Mouse (Mus musculus): ENCODE data around the gene Ccdc106. TPM values are rescaled to one million over a fixed set of nuclear protein-coding genes. Genes with fewer than 3 reads are reported as not detected.
"Not testable (repeated sequence)": the region's sequence is repeated elsewhere in the genome, so short reads cannot be mapped to it uniquely, and the experiment has no call there.

The Ccdc106 gene
- polyA plus RNA-seq, 1 experiment from 2014 or later, result 25.5 TPM

GRCm38 (mm10) chr7:4993999-4994788, 26.2 kb upstream of the Ccdc106 start:
- ATAC-seq (ENCODE audit: low FRiP score, low TSS enrichment), result no peak
- Histone ChIP-seq H3K4me2 (replicated peaks; ENCODE audit: low read depth, low read length) (peak overlapping the region; percentile 65; the same call in 1 of the 2 replicates), H3K36me3 (ENCODE audit: control insufficient read depth, insufficient read depth, low read length) (peaks cover 19% of the 10 kb centered on the region), H3K27me3 (ENCODE audit: control insufficient read depth, insufficient read depth, low read length) (peaks cover 8% of the 10 kb centered on the region; the same call in 1 of the 2 replicates), H3K27ac (ENCODE audit: low read depth, low read length) (no peak overlapping the region), H3K9ac (ENCODE audit: low read depth, low read length) (peak overlapping the region; percentile 18; the same call in 1 of the 2 replicates), H3K4me3 (ENCODE audit: low read length) (peak overlapping the region; percentile 9), H3K9me3 (ENCODE audit: control insufficient read depth, low read length) (peaks cover 17% of the 10 kb centered on the region), H3K4me1 (ENCODE audit: control insufficient read depth, insufficient read depth, low read length) (peaks cover 13% of the 10 kb centered on the region; the same call in 1 of the 2 replicates)
- WGBS, result 52% methylated on average over 59 of the region's 59 CpGs

- no peak for ATAC-seq (ENCODE audit: low FRiP score, low TSS enrichment)
These were observed 24.9 kb upstream of the Ccdc106 start for GRCm38 (mm10) chr7:4995268-4996002.

GRCm38 (mm10) chr7:4996003-4996895, 24.1 kb upstream of the Ccdc106 start, which contains the start of gene Zfp579:
Zfp579 (minus strand) TSS chr7:4996158.
- peak within 1 kb of the TSS; percentile 65 for H3K4me2 ChIP-seq (replicated peaks; ENCODE audit: low read depth, low read length)
- H3K4me1 ChIP-seq (ENCODE audit: control insufficient read depth, insufficient read depth, low read length), result peaks cover 13% of the 10 kb centered on the region; the same call in 1 of the 2 replicates
- H3K27me3 ChIP-seq (ENCODE audit: control insufficient read depth, insufficient read depth, low read length), result peaks cover 8% of the 10 kb centered on the region; the same call in 1 of the 2 replicates
- peak within 1 kb of the TSS; percentile 87 for H3K9ac ChIP-seq (ENCODE audit: low read depth, low read length)
- H3K36me3 ChIP-seq (ENCODE audit: control insufficient read depth, insufficient read depth, low read length), result peaks cover 19% of the 10 kb centered on the region
- ATAC-seq (ENCODE audit: low FRiP score, low TSS enrichment), result peak; percentile 86
- 6% methylated on average over 18 of the region's 26 CpGs for WGBS
- H3K27ac ChIP-seq (ENCODE audit: low read depth, low read length), result peak within 1 kb of the TSS; percentile 52; the same call in 1 of the 2 replicates
- H3K9me3 ChIP-seq (ENCODE audit: control insufficient read depth, low read length), result peaks cover 17% of the 10 kb centered on the region
- H3K4me3 ChIP-seq (ENCODE audit: low read length), result peak within 1 kb of the TSS; percentile 76

More at GRCm38 (mm10) chr7:4995268-4996002, 24.9 kb upstream of the Ccdc106 start:
- H3K36me3 ChIP-seq (ENCODE audit: control insufficient read depth, insufficient read depth, low read length), result peaks cover 19% of the 10 kb centered on the region
- no peak overlapping the region for H3K27ac ChIP-seq (ENCODE audit: low read depth, low read length)
- H3K9me3 ChIP-seq (ENCODE audit: control insufficient read depth, low read length), result peaks cover 17% of the 10 kb centered on the region
- peaks cover 8% of the 10 kb centered on the region; the same call in 1 of the 2 replicates for H3K27me3 ChIP-seq (ENCODE audit: control insufficient read depth, insufficient read depth, low read length)
- H3K4me2 ChIP-seq (replicated peaks; ENCODE audit: low read depth, low read length), result peak overlapping the region; percentile 65
- WGBS, result 6% methylated on average over 19 of the region's 19 CpGs
- H3K9ac ChIP-seq (ENCODE audit: low read depth, low read length), result peak overlapping the region; percentile 87
- peak overlapping the region; percentile 76 for H3K4me3 ChIP-seq (ENCODE audit: low read length)
- H3K4me1 ChIP-seq (ENCODE audit: control insufficient read depth, insufficient read depth, low read length), result peaks cover 13% of the 10 kb centered on the region; the same call in 1 of the 2 replicates

- peaks cover 19% of the 10 kb centered on the region for H3K36me3 ChIP-seq (ENCODE audit: control insufficient read depth, insufficient read depth, low read length)
- peak overlapping the region; percentile 65 for H3K4me2 ChIP-seq (replicated peaks; ENCODE audit: low read depth, low read length)
- H3K27ac ChIP-seq (ENCODE audit: low read depth, low read length), result no peak overlapping the region
- H3K4me1 ChIP-seq (ENCODE audit: control insufficient read depth, insufficient read depth, low read length), result peaks cover 13% of the 10 kb centered on the region; the same call in 1 of the 2 replicates
- no peak for ATAC-seq (ENCODE audit: low FRiP score, low TSS enrichment)
- 0 out of 2 replicates have a peak overlapping the region, but pooled peaks have one; percentile 87 for H3K9ac ChIP-seq (ENCODE audit: low read depth, low read length)
- H3K4me3 ChIP-seq (ENCODE audit: low read length), result peak overlapping the region; percentile 76
- 67% methylated on average over 6 of the region's 8 CpGs for WGBS
- H3K27me3 ChIP-seq (ENCODE audit: control insufficient read depth, insufficient read depth, low read length), result peaks cover 8% of the 10 kb centered on the region; the same call in 1 of the 2 replicates
- peaks cover 17% of the 10 kb centered on the region for H3K9me3 ChIP-seq (ENCODE audit: control insufficient read depth, low read length)
These were observed 23.4 kb upstream of the Ccdc106 start for GRCm38 (mm10) chr7:4996934-4997333.

- H3K4me1 ChIP-seq (ENCODE audit: control insufficient read depth, insufficient read depth, low read length), result peaks cover 6% of the 10 kb centered on the region; the same call in 1 of the 2 replicates
- H3K4me2 ChIP-seq (replicated peaks; ENCODE audit: low read depth, low read length), result no peak overlapping the region
- H3K27me3 ChIP-seq (ENCODE audit: control insufficient read depth, insufficient read depth, low read length), result 0 out of 2 replicates have a peak, but pooled peaks cover 2% of the 10 kb centered on the region
- no peaks in the 10 kb centered on the region for H3K36me3 ChIP-seq (ENCODE audit: control insufficient read depth, insufficient read depth, low read length)
- H3K9me3 ChIP-seq (ENCODE audit: control insufficient read depth, low read length), result no peaks in the 10 kb centered on the region
- H3K9ac ChIP-seq (ENCODE audit: low read depth, low read length), result no peak overlapping the region
- H3K27ac ChIP-seq (ENCODE audit: low read depth, low read length), result no peak overlapping the region
- H3K4me3 ChIP-seq (ENCODE audit: low read length), result no peak overlapping the region
- WGBS, result 66% methylated on average over 2 of the region's 2 CpGs
- ATAC-seq (ENCODE audit: low FRiP score, low TSS enrichment), result no peak
These were observed 20.5 kb upstream of the Ccdc106 start for GRCm38 (mm10) chr7:4999876-5000275.

- not testable (repeated sequence) for H3K27me3 ChIP-seq (ENCODE audit: control insufficient read depth, insufficient read depth, low read length); ATAC-seq (ENCODE audit: low FRiP score, low TSS enrichment)
These were observed 17.5 kb upstream of the Ccdc106 start for GRCm38 (mm10) chr7:5002876-5003275.

GRCm38 (mm10) chr7:5008229-5008628, 12.1 kb upstream of the Ccdc106 start:
- Histone ChIP-seq H3K27me3 (ENCODE audit: control insufficient read depth, insufficient read depth, low read length) (no peaks in the 10 kb centered on the region), H3K9ac (ENCODE audit: low read depth, low read length) (no peak overlapping the region), H3K9me3 (ENCODE audit: control insufficient read depth, low read length) (peaks cover 2% of the 10 kb centered on the region; the same call in 1 of the 2 replicates), H3K4me1 (ENCODE audit: control insufficient read depth, insufficient read depth, low read length) (peaks cover 2% of the 10 kb centered on the region; the same call in 1 of the 2 replicates), H3K36me3 (ENCODE audit: control insufficient read depth, insufficient read depth, low read length) (peaks cover 61% of the 10 kb centered on the region), H3K27ac (ENCODE audit: low read depth, low read length) (no peak overlapping the region), H3K4me2 (replicated peaks; ENCODE audit: low read depth, low read length) (no peak overlapping the region), H3K4me3 (ENCODE audit: low read length) (no peak overlapping the region)
- 95% methylated on average over 26 of the region's 26 CpGs for WGBS
- ATAC-seq (ENCODE audit: low FRiP score, low TSS enrichment), result no peak

More at GRCm38 (mm10) chr7:5002876-5003275, 17.5 kb upstream of the Ccdc106 start:
- WGBS, result 76% methylated on average over 8 of the region's 8 CpGs
- H3K27ac ChIP-seq (ENCODE audit: low read depth, low read length); H3K4me2 ChIP-seq (replicated peaks; ENCODE audit: low read depth, low read length); H3K9ac ChIP-seq (ENCODE audit: low read depth, low read length); H3K9me3 ChIP-seq (ENCODE audit: control insufficient read depth, low read length); H3K4me3 ChIP-seq (ENCODE audit: low read length); H3K4me1 ChIP-seq (ENCODE audit: control insufficient read depth, insufficient read depth, low read length): not testable (repeated sequence)
- H3K36me3 ChIP-seq (ENCODE audit: control insufficient read depth, insufficient read depth, low read length), result peaks cover 13% of the 10 kb centered on the region

Data from kidney, embryonic 14.5 days (tissue).